Mouse (Mus musculus): ENCODE results near the gene Col9a1.

Gene Col9a1

GRCm38 (mm10) chr1:24222231-24222630 lies 44.8 kb downstream of the Col9a1 start:
- in situ Hi-C loops (cut with MboI): no loop called here

GRCm38 (mm10) chr1:24222981-24223612 lies 45.7 kb downstream of the Col9a1 start:
- in situ Hi-C loops (cut with MboI): no loop called here

- in situ Hi-C loops (cut with MboI): no loop called here
Observed at GRCm38 (mm10) chr1:24225825-24226526, 48.6 kb downstream of the Col9a1 start.

GRCm38 (mm10) chr1:24226941-24227711 lies 49.7 kb downstream of the Col9a1 start:
- in situ Hi-C loops (cut with MboI): no loop called here

- in situ Hi-C loops (cut with MboI): no loop called here
Observed at GRCm38 (mm10) chr1:24229552-24229951, 52.1 kb downstream of the Col9a1 start.

- in situ Hi-C loops (cut with MboI): no loop called here
Observed at GRCm38 (mm10) chr1:24230428-24230827, 53.0 kb downstream of the Col9a1 start.

- in situ Hi-C loops (cut with MboI): no loop called here
Observed at GRCm38 (mm10) chr1:24231504-24232270, 54.3 kb downstream of the Col9a1 start.

- in situ Hi-C loops (cut with MboI): no loop called here
Observed at GRCm38 (mm10) chr1:24236330-24236729, 58.9 kb downstream of the Col9a1 start.

- in situ Hi-C loops (cut with MboI): no loop called here
Observed at GRCm38 (mm10) chr1:24240039-24240691, 62.8 kb downstream of the Col9a1 start.

- in situ Hi-C loops (cut with MboI): no loop called here
Observed at GRCm38 (mm10) chr1:24244931-24245330, 67.5 kb downstream of the Col9a1 start.

GRCm38 (mm10) chr1:24245700-24246375 lies 68.4 kb downstream of the Col9a1 start:
- in situ Hi-C loops (cut with MboI): no loop called here

GRCm38 (mm10) chr1:24248294-24249104 lies 71.1 kb downstream of the Col9a1 start:
- in situ Hi-C loops (cut with MboI): no loop called here

GRCm38 (mm10) chr1:24249105-24249664 lies 71.8 kb downstream of the Col9a1 start:
- in situ Hi-C loops (cut with MboI): no loop called here

GRCm38 (mm10) chr1:24257961-24258360 lies 80.6 kb downstream of the Col9a1 start:
- in situ Hi-C loops (cut with MboI): no loop called here

- in situ Hi-C loops (cut with MboI): no loop called here
Observed at GRCm38 (mm10) chr1:24259419-24259818, 82.0 kb downstream of the Col9a1 start.

GRCm38 (mm10) chr1:24261181-24261580 lies 83.8 kb downstream of the Col9a1 start:
- in situ Hi-C loops (cut with MboI): no loop called here

- in situ Hi-C loops (cut with MboI): no loop called here
Observed at GRCm38 (mm10) chr1:24267022-24267421, 89.6 kb downstream of the Col9a1 start.

GRCm38 (mm10) chr1:24286360-24286759 lies 109.0 kb downstream of the Col9a1 start:
- in situ Hi-C loops (cut with MboI): no loop called here

- in situ Hi-C loops (cut with MboI): no loop called here
Observed at GRCm38 (mm10) chr1:24292515-24292914, 115.1 kb downstream of the Col9a1 start.

Measured in mature B cell (primary cell).